Mouse (Mus musculus) embryo, embryonic 10.5 days (tissue): ENCODE measurements around the gene Zfp263.

ENCODE experiments used
- DNase-seq: peaks from one replicate; pipeline ENCODE4 v3.0.0-alpha.2; 2015; ENCODE audit warnings: low spot score

The Zfp263 gene

GRCm38 (mm10) chr16:3743503-3744185 is at the start of gene Zfp263:
Gene Zfp263 (plus strand): TSS chr16:3744093.
- DNase-seq: peak; percentile 99

- no peak for DNase-seq
These were observed 44.6 kb upstream of the Zfp263 start for GRCm38 (mm10) chr16:3699281-3699680.

- DNase-seq: no peak
These were observed 43.0 kb upstream of the Zfp263 start for GRCm38 (mm10) chr16:3700893-3701292.

- DNase-seq: no peak
These were observed 37.2 kb upstream of the Zfp263 start for GRCm38 (mm10) chr16:3706680-3707079.

GRCm38 (mm10) chr16:3714731-3715130 is 29.2 kb upstream of the Zfp263 start:
- no peak for DNase-seq

GRCm38 (mm10) chr16:3717980-3718379 is 25.9 kb upstream of the Zfp263 start, which contains the start of gene Mefv:
Gene Mefv (minus strand): TSS chr16:3718097.
- DNase-seq: no peak

- DNase-seq: no peak
These were observed 20.7 kb upstream of the Zfp263 start for GRCm38 (mm10) chr16:3723231-3723630.

- no peak for DNase-seq
These were observed 15.7 kb upstream of the Zfp263 start for GRCm38 (mm10) chr16:3727980-3728720.

GRCm38 (mm10) chr16:3732612-3733011 is 11.3 kb upstream of the Zfp263 start:
- no peak for DNase-seq

- no peak for DNase-seq
These were observed 10.6 kb upstream of the Zfp263 start for GRCm38 (mm10) chr16:3733198-3733732.

- no peak for DNase-seq
These were observed 1.4 kb upstream of the Zfp263 start for GRCm38 (mm10) chr16:3742466-3742865.

GRCm38 (mm10) chr16:3744186-3744700 is 350 bp downstream of the Zfp263 start:
- no peak for DNase-seq

GRCm38 (mm10) chr16:3745656-3746055 is 1.8 kb downstream of the Zfp263 start:
- DNase-seq: no peak

GRCm38 (mm10) chr16:3748976-3749375 is 5.1 kb downstream of the Zfp263 start:
- DNase-seq: no peak

GRCm38 (mm10) chr16:3771603-3772002 is 27.7 kb downstream of the Zfp263 start:
- DNase-seq: no peak

GRCm38 (mm10) chr16:3776365-3776764 is 32.5 kb downstream of the Zfp263 start:
- DNase-seq: no peak

- DNase-seq: no peak
These were observed 34.1 kb downstream of the Zfp263 start for GRCm38 (mm10) chr16:3777986-3778385.

GRCm38 (mm10) chr16:3781237-3781636 is 37.3 kb downstream of the Zfp263 start:
- no peak for DNase-seq

- DNase-seq: no peak
These were observed 44.5 kb downstream of the Zfp263 start for GRCm38 (mm10) chr16:3788394-3788793.
